Mouse (Mus musculus): ENCODE measurements around the gene Tomt. TPM values are rescaled to one million over a fixed set of nuclear protein-coding genes. Genes with fewer than 3 reads are reported as not detected.
A peak's percentile ranks its signal among the peaks of the same experiment; 100 is the strongest.
"Not testable (repeated sequence)": the region's sequence is repeated elsewhere in the genome, so short reads cannot be mapped to it uniquely, and the experiment has no call there.

The Tomt gene
- polyA plus RNA-seq, 1 experiment from 2014 or later = 0.29 TPM

- Histone ChIP-seq H3K27me3 (no peaks in the 10 kb centered on the region), H3K4me3 (replicated peaks) (peak within 1 kb of the TSS; percentile 91), H3K4me2 (replicated peaks) (peak within 1 kb of the TSS; percentile 64), H3K4me1 (peaks cover 20% of the 10 kb centered on the region; the same call in 1 of the 2 replicates), H3K9ac (peak within 1 kb of the TSS; percentile 82), H3K36me3 (no peaks in the 10 kb centered on the region), H3K9me3 (replicated peaks) (no peaks in the 10 kb centered on the region), H3K27ac (replicated peaks) (peak within 1 kb of the TSS; percentile 88)
- under 1% methylated on average over 40 of the region's 40 CpGs for WGBS
- ATAC-seq (ENCODE audit: insufficient number of reproducible peaks, low FRiP score, low TSS enrichment, low read depth) = peak; percentile 97
Measured at GRCm38 (mm10) chr7:101933751-101934240, 27.6 kb upstream of the Tomt start, which contains the start of the genes Lrrc51 and Numa1. Lrrc51 (minus strand) TSS chr7:101933895. Numa1 (plus strand) TSS chr7:101934111.

- Histone ChIP-seq H3K4me1 (peaks cover 20% of the 10 kb centered on the region; the same call in 1 of the 2 replicates), H3K36me3 (no peaks in the 10 kb centered on the region), H3K4me2 (replicated peaks) (peak overlapping the region; percentile 64), H3K4me3 (replicated peaks) (peak overlapping the region; percentile 91), H3K27ac (replicated peaks) (peak overlapping the region; percentile 88), H3K9me3 (replicated peaks) (no peaks in the 10 kb centered on the region), H3K9ac (peak overlapping the region; percentile 82), H3K27me3 (no peaks in the 10 kb centered on the region)
- ATAC-seq (ENCODE audit: insufficient number of reproducible peaks, low FRiP score, low TSS enrichment, low read depth) = peak; percentile 4; the same call in 1 of the 2 replicates
- 3% methylated on average over 15 of the region's 15 CpGs for WGBS
Measured at GRCm38 (mm10) chr7:101933300-101933699, 27.1 kb upstream of the Tomt start.

- ATAC-seq (ENCODE audit: insufficient number of reproducible peaks, low FRiP score, low TSS enrichment, low read depth) = no peak
- 65% methylated on average over 1 of the region's 1 CpGs for WGBS
- no peaks in the 10 kb centered on the region for H3K36me3 ChIP-seq
- no peaks in the 10 kb centered on the region for H3K9me3 ChIP-seq (replicated peaks)
- H3K4me1 ChIP-seq = peaks cover 20% of the 10 kb centered on the region; the same call in 1 of the 2 replicates
- no peak overlapping the region for H3K27ac ChIP-seq (replicated peaks)
- H3K9ac ChIP-seq = no peak overlapping the region
- no peaks in the 10 kb centered on the region for H3K27me3 ChIP-seq
- peak overlapping the region; percentile 91 for H3K4me3 ChIP-seq (replicated peaks)
- H3K4me2 ChIP-seq (replicated peaks) = peak overlapping the region; percentile 64; the same call in 1 of the 2 replicates
Measured at GRCm38 (mm10) chr7:101932551-101932950, 26.4 kb upstream of the Tomt start.

- no peak overlapping the region for H3K4me3 ChIP-seq (replicated peaks)
- H3K27ac ChIP-seq (replicated peaks) = no peak overlapping the region
- no peaks in the 10 kb centered on the region for H3K27me3 ChIP-seq
- no peaks in the 10 kb centered on the region for H3K9me3 ChIP-seq (replicated peaks)
- WGBS = 68% methylated on average over 3 of the region's 3 CpGs
- H3K36me3 ChIP-seq = no peaks in the 10 kb centered on the region
- H3K4me2 ChIP-seq (replicated peaks) = no peak overlapping the region
- ATAC-seq (ENCODE audit: insufficient number of reproducible peaks, low FRiP score, low TSS enrichment, low read depth) = no peak
- H3K4me1 ChIP-seq = 0 out of 2 replicates have a peak, but pooled peaks cover 5% of the 10 kb centered on the region
- H3K9ac ChIP-seq = no peak overlapping the region
Measured at GRCm38 (mm10) chr7:101928093-101928492, 21.9 kb upstream of the Tomt start.

GRCm38 (mm10) chr7:101925892-101926291 is 19.7 kb upstream of the Tomt start:
- not testable (repeated sequence) for H3K4me3 ChIP-seq (replicated peaks); ATAC-seq (ENCODE audit: insufficient number of reproducible peaks, low FRiP score, low TSS enrichment, low read depth); H3K9me3 ChIP-seq (replicated peaks); H3K36me3 ChIP-seq; H3K4me2 ChIP-seq (replicated peaks); H3K4me1 ChIP-seq; H3K27ac ChIP-seq (replicated peaks); H3K9ac ChIP-seq; H3K27me3 ChIP-seq

- no peak overlapping the region for H3K9ac ChIP-seq
- WGBS = 13% methylated on average over 1 of the region's 1 CpGs
- no peaks in the 10 kb centered on the region for H3K9me3 ChIP-seq (replicated peaks)
- H3K4me2 ChIP-seq (replicated peaks) = no peak overlapping the region
- H3K36me3 ChIP-seq = peaks cover 19% of the 10 kb centered on the region
- H3K4me1 ChIP-seq = no peaks in the 10 kb centered on the region
- H3K27ac ChIP-seq (replicated peaks) = no peak overlapping the region
- peak; percentile 63; the same call in 1 of the 2 replicates for ATAC-seq (ENCODE audit: insufficient number of reproducible peaks, low FRiP score, low TSS enrichment, low read depth)
- no peaks in the 10 kb centered on the region for H3K27me3 ChIP-seq
- no peak overlapping the region for H3K4me3 ChIP-seq (replicated peaks)
Measured at GRCm38 (mm10) chr7:101918071-101918470, 11.9 kb upstream of the Tomt start.

- ATAC-seq (ENCODE audit: insufficient number of reproducible peaks, low FRiP score, low TSS enrichment, low read depth) = no peak
- Histone ChIP-seq H3K27me3 (no peaks in the 10 kb centered on the region), H3K4me1 (peaks cover 17% of the 10 kb centered on the region), H3K4me2 (replicated peaks) (no peak overlapping the region), H3K36me3 (peaks cover 55% of the 10 kb centered on the region), H3K9me3 (replicated peaks) (no peaks in the 10 kb centered on the region), H3K9ac (no peak overlapping the region), H3K27ac (replicated peaks) (no peak overlapping the region), H3K4me3 (replicated peaks) (no peak overlapping the region)
- 64% methylated on average over 3 of the region's 3 CpGs for WGBS
Measured at GRCm38 (mm10) chr7:101911982-101912381, 5.8 kb upstream of the Tomt start.

GRCm38 (mm10) chr7:101910138-101910537 is 4.0 kb upstream of the Tomt start:
- no peaks in the 10 kb centered on the region for H3K27me3 ChIP-seq
- peaks cover 55% of the 10 kb centered on the region for H3K36me3 ChIP-seq
- 69% methylated on average over 4 of the region's 4 CpGs for WGBS
- H3K4me3 ChIP-seq (replicated peaks) = no peak overlapping the region
- H3K9me3 ChIP-seq (replicated peaks) = no peaks in the 10 kb centered on the region
- no peak overlapping the region for H3K27ac ChIP-seq (replicated peaks)
- no peak for ATAC-seq (ENCODE audit: insufficient number of reproducible peaks, low FRiP score, low TSS enrichment, low read depth)
- peaks cover 26% of the 10 kb centered on the region for H3K4me1 ChIP-seq
- H3K4me2 ChIP-seq (replicated peaks) = no peak overlapping the region
- no peak overlapping the region for H3K9ac ChIP-seq

- peaks cover 39% of the 10 kb centered on the region for H3K36me3 ChIP-seq
- peak overlapping the region; percentile 17; the same call in 1 of the 2 replicates for H3K27ac ChIP-seq (replicated peaks)
- H3K4me3 ChIP-seq (replicated peaks) = no peak overlapping the region
- 71% methylated on average over 4 of the region's 4 CpGs for WGBS
- H3K9ac ChIP-seq = no peak overlapping the region
- peaks cover 31% of the 10 kb centered on the region for H3K4me1 ChIP-seq
- no peak for ATAC-seq (ENCODE audit: insufficient number of reproducible peaks, low FRiP score, low TSS enrichment, low read depth)
- H3K9me3 ChIP-seq (replicated peaks) = no peaks in the 10 kb centered on the region
- H3K4me2 ChIP-seq (replicated peaks) = no peak overlapping the region
- no peaks in the 10 kb centered on the region for H3K27me3 ChIP-seq
Measured at GRCm38 (mm10) chr7:101908367-101908766, 2.2 kb upstream of the Tomt start.

GRCm38 (mm10) chr7:101906696-101907095 is 537 bp upstream of the Tomt start:
- Histone ChIP-seq H3K9me3 (replicated peaks) (no peaks in the 10 kb centered on the region), H3K4me3 (replicated peaks) (peak overlapping the region; percentile 79), H3K36me3 (peaks cover 22% of the 10 kb centered on the region), H3K27ac (replicated peaks) (peak overlapping the region; percentile 95; the same call in 1 of the 2 replicates), H3K27me3 (no peaks in the 10 kb centered on the region), H3K4me2 (replicated peaks) (peak overlapping the region; percentile 75), H3K4me1 (peaks cover 31% of the 10 kb centered on the region), H3K9ac (peak overlapping the region; percentile 88)
- WGBS = 64% methylated on average over 8 of the region's 8 CpGs
- ATAC-seq (ENCODE audit: insufficient number of reproducible peaks, low FRiP score, low TSS enrichment, low read depth) = no peak

GRCm38 (mm10) chr7:101905561-101906286 is 435 bp downstream of the Tomt start, which contains the start of gene Lamtor1:
Lamtor1 (plus strand) TSS chr7:101905904.
- Histone ChIP-seq H3K36me3 (peaks cover 12% of the 10 kb centered on the region), H3K9ac (peak within 1 kb of the TSS; percentile 88), H3K4me3 (replicated peaks) (peak within 1 kb of the TSS; percentile 79), H3K27me3 (no peaks in the 10 kb centered on the region), H3K4me2 (replicated peaks) (peak within 1 kb of the TSS; percentile 75), H3K27ac (replicated peaks) (peak within 1 kb of the TSS; percentile 95), H3K9me3 (replicated peaks) (no peaks in the 10 kb centered on the region), H3K4me1 (peaks cover 31% of the 10 kb centered on the region)
- peak; percentile 98 for ATAC-seq (ENCODE audit: insufficient number of reproducible peaks, low FRiP score, low TSS enrichment, low read depth)
- under 1% methylated on average over 61 of the region's 61 CpGs for WGBS
